Mouse (Mus musculus) kidney, postnatal 0 days (tissue): ENCODE results near the gene Ppip5k1. TPM values are rescaled to one million over a fixed set of nuclear protein-coding genes. Genes with fewer than 3 reads are reported as not detected.

Experiments
- ATAC-seq: fragments of 200-750 bp; cut with Nextera tagmentation; replicated peaks from 2 replicates; pipeline ENCODE4 v1.8.0; 2017; ENCODE audit warnings: low read depth, moderate number of reproducible peaks, moderate TSS enrichment, moderate library complexity; ENCODE audit not compliant: low FRiP score
- DNase-seq: peaks from one replicate; pipeline ENCODE4 v3.0.0-alpha.2; 2016; ENCODE audit warnings: low spot score
- H3K27ac ChIP-seq: fragments of 300-500 bp; sonication (generic); 2 replicates; pipeline ENCODE4 v1.5.1; 2014; ENCODE audit warnings: mild to moderate bottlenecking
- H3K27me3 ChIP-seq: fragments of 300-500 bp; sonication (generic); 2 replicates; pipeline ENCODE4 v1.6.1; 2014; ENCODE audit warnings: low read length, mixed read lengths; ENCODE audit not compliant: insufficient read depth
- H3K36me3 ChIP-seq: fragments of 300-500 bp; sonication (generic); 2 replicates; pipeline ENCODE4 v1.6.1; 2014; ENCODE audit warnings: low read length, mixed read lengths; ENCODE audit not compliant: insufficient read depth
- H3K4me1 ChIP-seq: fragments of 300-500 bp; sonication (generic); replicated peaks from 2 replicates; pipeline ENCODE4 v1.6.1; 2014; ENCODE audit warnings: antibody characterized with exemption, low read length, mixed read lengths; ENCODE audit not compliant: insufficient read depth
- H3K4me2 ChIP-seq: fragments of 300-500 bp; sonication (generic); 2 replicates; pipeline ENCODE4 v1.6.1; 2014; ENCODE audit warnings: mild to moderate bottlenecking, low read length, moderate library complexity, mixed read lengths
- H3K4me3 ChIP-seq: fragments of 300-500 bp; sonication (generic); replicated peaks from 2 replicates; pipeline ENCODE4 v1.5.1; 2014; ENCODE audit warnings: low read depth, low read length
- H3K9ac ChIP-seq: fragments of 300-500 bp; sonication (generic); 2 replicates; pipeline ENCODE4 v1.6.1; 2014; ENCODE audit warnings: low read depth, low read length
- H3K9me3 ChIP-seq: fragments of 300-500 bp; sonication (generic); replicated peaks from 2 replicates; pipeline ENCODE4 v1.6.1; 2016; ENCODE audit warnings: low read length, inconsistent platforms, mixed read lengths
- CTCF ChIP-seq: IDR thresholded peaks from 2 replicates; pipeline ENCODE4 v1.5.1; 2016; ENCODE audit warnings: antibody characterized with exemption, low read depth, mild to moderate bottlenecking, moderate library complexity
- WGBS: fragments of 180-500 bp; shearing (Covaris S2); extraction: QIAGEN DNeasy Blood & Tissue Kit; methylation state at CpG from one replicate; pipeline ENCODE4 v1.1.7; 2014; 5-methylcytosine and 5-hydroxymethylcytosine counted together
- polyA plus RNA-seq: library from polyadenylated mRNA; unstranded; fragments of >200 nt; fragmentation: Nextera tagmentation; extraction: Ambion mirVana; gene quantifications from 2 replicates; pipeline ENCODE4 v1.2.1, GENCODE M21; 2015

Ppip5k1 gene
- polyA plus RNA-seq, 1 experiment from 2014 or later, result 14.0 TPM

DNA sequence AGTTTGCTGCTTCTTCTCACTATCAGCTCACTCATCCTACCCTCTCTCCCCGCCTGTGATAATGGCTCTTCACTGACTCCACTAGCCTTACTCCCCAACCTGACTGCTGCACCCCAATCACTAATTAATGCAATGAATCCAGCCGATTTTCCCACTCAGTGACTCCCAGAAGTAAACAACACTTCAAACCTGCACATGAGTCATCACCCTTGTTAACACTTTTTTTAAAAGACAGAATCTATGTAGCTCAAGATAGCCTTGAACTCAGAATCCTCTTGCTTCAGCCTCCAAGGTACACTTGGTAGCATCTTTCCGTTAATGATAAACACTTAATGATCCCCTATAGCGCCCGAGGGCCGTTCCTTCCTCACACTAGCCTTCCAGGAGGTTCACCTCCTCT, 818 bp downstream of the Ppip5k1 start:
- Histone ChIP-seq H3K9me3 (no peaks in the 10 kb centered on the region), H3K27ac (peak overlapping the region; percentile 50; the same call in 1 of the 2 replicates), H3K4me1 (peaks cover 8% of the 10 kb centered on the region; the same call in 1 of the 2 replicates), H3K9ac (peak overlapping the region; percentile 63), H3K36me3 (no peaks in the 10 kb centered on the region), H3K4me2 (peak overlapping the region; percentile 92), H3K4me3 (peak overlapping the region; percentile 66), H3K27me3 (no peaks in the 10 kb centered on the region)
- no peak for ATAC-seq
- WGBS, result 1% methylated on average over 6 of the region's 6 CpGs
- TF ChIP-seq CTCF, result no peak
- no peak for DNase-seq

DNA sequence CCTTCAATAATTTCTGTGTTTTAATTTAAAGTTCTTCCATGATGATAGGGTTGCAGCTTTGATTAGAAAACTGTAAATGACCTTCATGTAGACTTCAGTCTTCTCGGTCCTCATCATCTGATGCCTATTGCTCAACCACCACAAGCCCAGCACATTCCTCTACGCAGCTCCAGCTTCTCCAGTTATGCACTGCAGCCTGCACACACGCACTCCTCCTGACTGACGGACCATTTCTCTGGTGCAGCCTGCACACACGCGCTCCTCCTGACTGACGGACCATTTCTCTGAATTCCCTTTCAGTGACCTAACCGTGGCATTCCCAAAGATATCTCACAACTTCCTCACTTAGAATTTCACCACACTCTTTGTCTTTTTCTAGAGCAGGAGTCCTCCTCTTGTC, 2.0 kb downstream of the Ppip5k1 start:
- Histone ChIP-seq H3K4me2 (no peak overlapping the region), H3K27ac (no peak overlapping the region), H3K9me3 (no peaks in the 10 kb centered on the region), H3K4me1 (peaks cover 3% of the 10 kb centered on the region; the same call in 1 of the 2 replicates), H3K27me3 (no peaks in the 10 kb centered on the region), H3K4me3 (no peak overlapping the region), H3K36me3 (no peaks in the 10 kb centered on the region), H3K9ac (no peak overlapping the region)
- WGBS, result 44% methylated on average over 8 of the region's 8 CpGs
- peak; percentile 13 for DNase-seq
- TF ChIP-seq CTCF, result no peak
- no peak for ATAC-seq

DNA sequence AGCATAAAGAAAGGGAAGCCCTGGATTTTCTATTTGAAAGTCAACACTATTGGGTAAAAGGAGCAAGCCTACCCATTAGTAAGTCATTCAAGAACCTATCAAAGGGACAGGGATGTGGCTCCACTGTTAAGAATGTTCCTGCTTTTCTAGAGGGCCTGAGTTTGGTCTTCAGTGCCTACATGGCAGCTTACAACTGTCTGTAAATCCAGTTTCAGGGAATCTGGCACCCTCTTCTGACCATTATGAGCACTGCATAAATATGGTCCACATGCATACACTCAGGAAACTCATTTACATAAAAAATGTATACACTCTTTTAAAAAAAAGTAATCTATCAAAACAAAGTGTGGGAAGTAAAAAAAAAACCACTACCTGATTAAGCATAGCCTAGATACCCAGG, 16.1 kb downstream of the Ppip5k1 start:
- H3K27ac ChIP-seq, result no peak overlapping the region
- H3K36me3 ChIP-seq, result no peaks in the 10 kb centered on the region
- no peaks in the 10 kb centered on the region for H3K9me3 ChIP-seq
- TF ChIP-seq CTCF, result peak; percentile 42
- H3K4me3 ChIP-seq, result no peak overlapping the region
- no peak for DNase-seq
- no peaks in the 10 kb centered on the region for H3K27me3 ChIP-seq
- no peak overlapping the region for H3K9ac ChIP-seq
- no peaks in the 10 kb centered on the region for H3K4me1 ChIP-seq
- H3K4me2 ChIP-seq, result no peak overlapping the region
- no peak for ATAC-seq

DNA sequence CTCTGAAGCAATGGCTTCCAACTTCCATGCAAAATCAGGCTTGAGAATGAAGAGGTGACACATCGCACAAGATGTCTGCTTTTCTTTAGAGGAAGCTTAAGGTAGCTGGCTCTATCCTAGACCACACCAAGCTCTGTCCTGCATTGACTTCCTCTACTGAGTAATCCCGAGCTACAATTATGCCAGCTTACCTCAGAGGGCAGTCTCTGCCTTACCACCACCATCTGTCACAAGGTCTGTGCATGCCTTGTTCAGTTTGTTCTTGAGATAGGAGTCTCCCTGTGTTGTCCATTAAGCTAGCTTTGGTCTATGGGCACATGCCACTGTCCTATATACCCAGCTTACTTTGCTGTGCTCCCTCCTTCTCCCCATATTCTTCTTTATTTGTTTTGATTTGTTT, 25.7 kb downstream of the Ppip5k1 start:
- no peak overlapping the region for H3K27ac ChIP-seq
- no peak for DNase-seq
- H3K4me3 ChIP-seq, result no peak overlapping the region
- H3K9me3 ChIP-seq, result no peaks in the 10 kb centered on the region
- no peaks in the 10 kb centered on the region for H3K4me1 ChIP-seq
- ATAC-seq, result no peak
- no peak overlapping the region for H3K4me2 ChIP-seq
- TF ChIP-seq CTCF, result no peak
- no peak overlapping the region for H3K9ac ChIP-seq
- no peaks in the 10 kb centered on the region for H3K27me3 ChIP-seq
- no peaks in the 10 kb centered on the region for H3K36me3 ChIP-seq
- 89% methylated on average over 2 of the region's 2 CpGs for WGBS

DNA sequence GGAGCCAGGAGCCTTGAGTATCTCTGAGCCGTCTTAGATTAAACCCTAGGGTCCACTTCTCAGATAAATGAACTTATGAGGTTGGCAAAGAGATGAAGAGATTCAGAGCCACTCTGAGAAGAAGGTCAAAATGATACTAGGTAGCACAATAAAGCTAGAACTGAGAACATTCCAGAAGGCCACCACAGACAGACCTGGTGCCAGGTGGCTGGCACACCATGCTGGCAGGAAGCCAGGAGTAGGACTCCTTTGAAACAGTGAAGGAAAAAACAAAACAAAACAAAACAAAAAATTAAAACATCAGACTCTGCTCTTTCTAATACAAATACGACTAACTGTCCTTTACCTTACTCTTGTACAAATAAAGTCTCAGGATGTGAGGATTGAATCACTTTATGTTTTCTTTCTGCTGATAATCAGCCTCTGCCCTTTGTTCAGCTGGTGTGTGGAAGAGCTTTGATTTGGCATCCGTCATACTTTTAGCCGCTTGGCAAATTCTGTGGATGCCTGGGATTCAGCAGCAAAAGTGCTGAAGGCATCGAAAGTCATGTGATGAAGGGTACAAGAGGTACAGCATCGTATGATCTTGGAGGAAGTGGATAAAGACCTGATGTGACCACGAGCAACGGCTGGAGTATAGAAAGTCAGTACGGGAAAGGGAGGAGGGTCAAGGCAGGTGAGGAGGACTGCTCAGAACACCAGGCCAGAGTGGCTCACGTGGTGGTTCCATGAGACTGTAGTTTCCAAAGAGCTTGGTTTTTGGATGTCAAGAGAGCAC, 31.3 kb downstream of the Ppip5k1 start:
- H3K27me3 ChIP-seq, result no peaks in the 10 kb centered on the region
- H3K9ac ChIP-seq, result no peak overlapping the region
- TF ChIP-seq CTCF, result no peak
- no peaks in the 10 kb centered on the region for H3K4me1 ChIP-seq
- H3K4me3 ChIP-seq, result no peak overlapping the region
- WGBS, result 85% methylated on average over 10 of the region's 10 CpGs
- no peak for DNase-seq
- no peaks in the 10 kb centered on the region for H3K36me3 ChIP-seq
- no peaks in the 10 kb centered on the region for H3K9me3 ChIP-seq
- no peak overlapping the region for H3K4me2 ChIP-seq
- H3K27ac ChIP-seq, result no peak overlapping the region
- ATAC-seq, result no peak

DNA sequence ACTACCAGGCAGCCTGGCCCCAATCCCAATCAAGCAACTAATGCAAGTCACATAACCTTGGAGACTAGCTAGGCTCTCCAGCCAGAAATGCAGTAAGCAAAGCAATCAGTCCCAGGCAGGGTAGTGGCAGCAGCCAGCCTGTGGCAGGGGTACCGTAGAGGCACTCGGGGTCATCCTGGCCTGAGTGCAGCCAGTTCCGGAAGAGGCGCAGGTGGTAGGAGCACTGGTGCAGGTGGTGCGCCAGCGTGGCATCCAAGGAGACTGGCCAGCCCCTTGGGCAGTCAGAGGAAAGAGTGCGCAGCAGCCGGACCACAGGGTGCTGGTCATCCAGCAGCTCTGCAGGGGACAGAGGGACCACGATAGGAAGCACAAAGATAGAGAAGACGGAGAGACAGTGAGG, 32.2 kb downstream of the Ppip5k1 start:
- Histone ChIP-seq H3K27me3 (no peaks in the 10 kb centered on the region), H3K4me1 (no peaks in the 10 kb centered on the region), H3K4me3 (no peak overlapping the region), H3K36me3 (no peaks in the 10 kb centered on the region), H3K4me2 (no peak overlapping the region), H3K9me3 (no peaks in the 10 kb centered on the region), H3K9ac (no peak overlapping the region), H3K27ac (no peak overlapping the region)
- DNase-seq (no peak), ATAC-seq (no peak)
- 92% methylated on average over 10 of the region's 10 CpGs for WGBS
- TF ChIP-seq CTCF, result no peak

DNA sequence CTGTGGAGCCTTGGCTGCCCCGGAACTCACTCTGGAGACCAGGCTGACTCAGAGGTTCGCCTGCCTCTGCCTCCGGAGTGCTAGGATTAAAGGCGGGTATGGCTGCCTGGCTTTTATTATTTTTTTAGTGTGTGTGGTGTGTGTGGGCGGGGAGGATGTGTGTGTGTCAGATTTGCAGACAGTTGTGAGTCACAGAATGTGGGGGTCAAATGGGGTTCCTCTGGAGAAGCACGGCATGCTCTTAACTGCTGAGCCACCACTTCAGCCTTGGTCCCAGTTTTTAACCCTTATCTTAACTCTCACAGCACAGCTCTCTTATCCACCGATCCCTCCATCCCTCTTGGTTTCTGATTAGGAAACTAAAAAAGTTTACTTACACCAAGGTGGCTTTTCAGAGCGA, 38.9 kb downstream of the Ppip5k1 start:
- 67% methylated on average over 8 of the region's 8 CpGs for WGBS
- ATAC-seq (no peak), DNase-seq (no peak)
- Histone ChIP-seq H3K4me3 (no peak overlapping the region), H3K4me1 (no peaks in the 10 kb centered on the region), H3K36me3 (no peaks in the 10 kb centered on the region), H3K4me2 (no peak overlapping the region), H3K9ac (no peak overlapping the region), H3K9me3 (no peaks in the 10 kb centered on the region), H3K27ac (no peak overlapping the region), H3K27me3 (no peaks in the 10 kb centered on the region)
- no peak for TF ChIP-seq CTCF
